Mouse (Mus musculus) liver, postnatal 0 days (tissue): ENCODE results near the gene Tmc3. TPM values are rescaled to one million over a fixed set of nuclear protein-coding genes. Genes with fewer than 3 reads are reported as not detected.

ENCODE experiments used
- ATAC-seq: fragments of 200-750 bp; cut with Nextera tagmentation; 2 replicates; pipeline ENCODE4 v1.8.0; 2017; ENCODE audit warnings: mild to moderate bottlenecking, moderate library complexity
- DNase-seq: peaks from one replicate; pipeline ENCODE4 v3.0.0-alpha.2; 2016
- H3K27ac ChIP-seq: fragments of 300-500 bp; sonication (generic); 2 replicates; pipeline ENCODE4 v1.5.1; 2014; ENCODE audit warnings: antibody characterized with exemption, moderate library complexity, mild to moderate bottlenecking, low read depth
- H3K27me3 ChIP-seq: fragments of 300-500 bp; sonication (generic); 2 replicates; pipeline ENCODE4 v1.6.1; 2014; ENCODE audit warnings: low read length, control low read depth, mixed read lengths; ENCODE audit not compliant: insufficient read depth
- H3K36me3 ChIP-seq: fragments of 300-500 bp; sonication (generic); replicated peaks from 2 replicates; pipeline ENCODE4 v1.6.1; 2014; ENCODE audit warnings: mild to moderate bottlenecking, control low read depth, low read length, moderate library complexity, mixed read lengths; ENCODE audit not compliant: insufficient read depth
- H3K4me1 ChIP-seq: fragments of 300-500 bp; sonication (generic); 2 replicates; pipeline ENCODE4 v1.6.1; 2014; ENCODE audit warnings: antibody characterized with exemption, mild to moderate bottlenecking, control low read depth; ENCODE audit not compliant: insufficient read depth
- H3K4me2 ChIP-seq: fragments of 300-500 bp; sonication (generic); 2 replicates; pipeline ENCODE4 v1.6.1; 2014; ENCODE audit warnings: low read depth, mild to moderate bottlenecking, low read length, moderate library complexity, mixed read lengths
- H3K4me3 ChIP-seq: fragments of 300-500 bp; sonication (generic); 2 replicates; pipeline ENCODE4 v1.5.1; 2014; ENCODE audit warnings: low read depth, low read length
- H3K9ac ChIP-seq: fragments of 300-500 bp; sonication (generic); replicated peaks from 2 replicates; pipeline ENCODE4 v1.6.1; 2014; ENCODE audit warnings: mild to moderate bottlenecking, moderate library complexity
- H3K9me3 ChIP-seq: fragments of 300-500 bp; sonication (generic); 2 replicates; pipeline ENCODE4 v1.6.1; 2016; ENCODE audit warnings: mild to moderate bottlenecking, control low read depth, low read length, mixed read lengths
- CTCF ChIP-seq: sonication (generic); IDR thresholded peaks from 2 replicates; pipeline ENCODE4 v1.5.1; 2016; ENCODE audit warnings: antibody characterized with exemption, low read depth
- EP300 ChIP-seq: IDR thresholded peaks from 2 replicates; pipeline ENCODE4 v1.6.1; 2016; ENCODE audit warnings: antibody characterized with exemption, low read depth, mild to moderate bottlenecking
- WGBS: fragments of 180-500 bp; shearing (Covaris S2); extraction: QIAGEN DNeasy Blood & Tissue Kit; methylation state at CpG from one replicate; pipeline ENCODE4 v1.1.7; 2014; ENCODE audit not compliant: insufficient replicate concordance; 5-methylcytosine and 5-hydroxymethylcytosine counted together
- polyA plus RNA-seq: library from polyadenylated mRNA; unstranded; fragments of >200 nt; fragmentation: Nextera tagmentation; extraction: Ambion mirVana; gene quantifications from 2 replicates; pipeline ENCODE4 v1.2.1, GENCODE M21; 2015

Gene Tmc3
- polyA plus RNA-seq, 1 experiment from 2014 or later: 0.21 TPM

DNA sequence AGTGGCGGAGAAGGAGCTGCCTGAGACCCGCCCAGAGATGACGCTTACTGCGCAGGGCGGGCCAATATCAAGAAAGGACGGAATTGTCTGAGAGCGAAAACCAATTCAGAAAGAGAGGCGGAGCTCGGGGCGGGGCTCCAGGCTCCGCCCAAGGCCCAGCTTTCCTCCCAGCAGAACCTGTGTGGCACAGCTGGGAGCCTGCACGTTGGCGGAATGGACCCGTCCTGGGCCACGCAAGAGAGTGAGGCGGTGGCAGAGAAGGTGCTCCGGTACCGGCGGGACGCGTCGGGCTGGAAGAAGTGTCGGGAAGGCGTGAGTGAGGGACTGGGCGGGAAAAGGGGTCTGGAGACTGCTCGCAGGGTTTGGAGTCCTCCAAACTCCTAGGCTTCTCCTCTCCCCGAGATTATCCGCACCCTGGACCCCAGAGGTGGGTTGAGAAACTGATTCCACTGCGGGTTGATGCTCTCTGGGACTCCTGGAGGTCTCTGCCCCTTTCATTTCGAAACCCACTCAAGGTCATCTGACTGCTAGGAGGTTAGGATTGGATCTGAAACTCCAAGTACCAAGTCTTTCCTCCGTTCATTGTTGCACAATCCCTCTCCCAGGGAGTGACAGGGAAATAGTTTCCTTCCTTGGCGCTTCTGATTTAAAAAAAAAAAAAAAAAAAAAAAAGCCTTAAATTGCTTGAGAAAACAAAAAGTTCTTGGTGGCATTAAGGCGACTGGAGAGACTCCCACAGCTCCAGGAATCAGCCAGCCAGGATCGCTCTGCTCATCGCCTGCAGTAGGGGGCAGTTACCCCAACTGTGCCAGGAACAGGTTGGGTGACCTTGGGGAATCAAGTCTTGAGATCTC is 47.3 kb downstream of the Tmc3 start, which contains the start of gene Stard5:
Gene Stard5, plus strand, starts transcription at position 132 of the 854 bp plus-strand sequence.
- 2% methylated on average over 35 of the region's 35 CpGs for WGBS

DNA sequence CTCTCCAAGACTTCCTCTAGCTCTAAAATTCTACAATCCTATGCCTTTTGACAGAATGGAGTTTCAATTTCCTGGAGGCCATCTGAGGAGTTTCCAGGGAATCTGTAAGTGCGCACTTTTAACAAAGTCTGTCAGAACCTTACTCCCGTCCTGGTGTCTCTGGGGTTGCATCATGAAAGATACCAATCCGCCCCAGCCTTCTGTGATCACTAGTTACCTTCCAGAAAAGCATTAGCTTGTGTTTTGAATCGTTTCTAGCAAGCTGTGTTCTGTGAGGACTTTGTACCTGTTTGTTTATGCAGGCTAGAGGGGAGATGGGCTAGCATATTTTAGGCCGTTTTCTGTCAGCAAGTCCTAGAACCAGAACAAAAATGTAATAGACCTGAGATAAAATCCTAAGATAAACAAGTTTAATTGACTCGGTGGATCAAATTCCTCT is 48.0 kb downstream of the Tmc3 start:
- Histone ChIP-seq H3K4me2 (peak overlapping the region; percentile 77), H3K9me3 (no peaks in the 10 kb centered on the region), H3K9ac (peak overlapping the region; percentile 74), H3K4me1 (peaks cover 20% of the 10 kb centered on the region), H3K4me3 (peak overlapping the region; percentile 67), H3K27ac (peak overlapping the region; percentile 85), H3K27me3 (no peaks in the 10 kb centered on the region), H3K36me3 (peaks cover 20% of the 10 kb centered on the region; the same call in 1 of the 2 replicates)
- DNase-seq (no peak), ATAC-seq (no peak; the same call in 1 of the 2 replicates)
- TF ChIP-seq EP300 (no peak), CTCF (no peak)
- whole genome bisulfite sequencing: 41% methylated on average over 6 of the region's 6 CpGs

More for the DNA sequence above, 47.3 kb downstream of the Tmc3 start, which contains the start of gene Stard5:
- peak within 1 kb of the TSS; percentile 74 for H3K9ac ChIP-seq
- H3K36me3 ChIP-seq: peaks cover 16% of the 10 kb centered on the region; the same call in 1 of the 2 replicates
- peak within 1 kb of the TSS; percentile 77 for H3K4me2 ChIP-seq
- peak within 1 kb of the TSS; percentile 67 for H3K4me3 ChIP-seq
- ATAC-seq: peak; percentile 93
- no peaks in the 10 kb centered on the region for H3K9me3 ChIP-seq
- DNase-seq: peak; percentile 94
- peak within 1 kb of the TSS; percentile 85 for H3K27ac ChIP-seq
- TF ChIP-seq CTCF: peak; percentile 17; the same call in 1 of the 2 replicates
- peak; percentile 5; the same call in 1 of the 2 replicates for TF ChIP-seq EP300
- peaks cover 20% of the 10 kb centered on the region for H3K4me1 ChIP-seq
- no peaks in the 10 kb centered on the region for H3K27me3 ChIP-seq

DNA sequence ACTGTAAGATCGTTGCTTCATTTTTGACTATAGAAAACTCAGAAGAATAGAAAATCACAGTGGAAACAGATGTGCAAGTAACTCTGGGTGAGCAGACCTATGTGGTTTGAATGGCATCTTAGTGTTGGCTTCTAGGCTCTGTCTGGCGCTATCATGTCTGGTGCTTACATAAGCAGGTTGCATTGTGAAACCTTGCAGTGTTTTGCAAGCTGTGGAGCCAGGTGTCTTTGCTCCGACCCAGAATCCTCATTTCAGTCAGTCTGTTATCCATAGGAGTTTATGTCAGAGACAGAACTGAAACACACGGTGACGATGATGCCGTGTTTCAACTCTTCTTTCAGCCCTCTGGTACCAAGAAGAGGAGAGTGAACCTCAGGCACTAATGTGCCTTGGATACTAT is 49.1 kb downstream of the Tmc3 start:
- peak overlapping the region; percentile 67; the same call in 1 of the 2 replicates for H3K4me3 ChIP-seq
- ATAC-seq (peak; percentile 18), DNase-seq (peak; percentile 63)
- H3K9ac ChIP-seq: no peak overlapping the region; the same call in 1 of the 2 replicates
- TF ChIP-seq CTCF (no peak), EP300 (no peak)
- peaks cover 20% of the 10 kb centered on the region for H3K36me3 ChIP-seq
- peak overlapping the region; percentile 85 for H3K27ac ChIP-seq
- H3K27me3 ChIP-seq: no peaks in the 10 kb centered on the region
- H3K9me3 ChIP-seq: no peaks in the 10 kb centered on the region
- H3K4me2 ChIP-seq: peak overlapping the region; percentile 77
- peaks cover 21% of the 10 kb centered on the region for H3K4me1 ChIP-seq
- WGBS: 61% methylated on average over 6 of the region's 6 CpGs

DNA sequence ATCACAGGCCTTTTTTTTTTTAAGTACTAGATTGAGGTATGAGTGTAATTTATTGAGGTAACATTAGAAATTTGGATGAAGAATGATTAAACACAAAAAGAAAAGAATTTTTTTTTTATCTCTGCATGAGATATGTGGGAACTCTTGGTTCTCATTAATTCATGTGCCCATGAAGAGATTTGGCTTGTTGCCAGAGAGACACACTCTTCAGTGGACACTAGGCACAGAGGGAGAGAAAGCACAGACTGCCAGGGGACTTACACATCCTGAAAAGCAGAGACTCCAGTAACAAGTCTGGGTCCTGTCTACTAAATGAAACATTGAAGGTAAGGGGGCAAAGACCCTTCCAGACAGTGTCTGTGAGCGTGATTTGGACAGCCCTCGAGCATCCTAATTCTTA is 51.0 kb downstream of the Tmc3 start:
- Histone ChIP-seq H3K9me3 (no peaks in the 10 kb centered on the region), H3K36me3 (peaks cover 32% of the 10 kb centered on the region), H3K27ac (no peak overlapping the region), H3K9ac (no peak overlapping the region), H3K27me3 (no peaks in the 10 kb centered on the region), H3K4me3 (no peak overlapping the region), H3K4me1 (peaks cover 23% of the 10 kb centered on the region), H3K4me2 (no peak overlapping the region)
- ATAC-seq (no peak), DNase-seq (no peak)
- 92% methylated on average over 2 of the region's 2 CpGs for WGBS
- TF ChIP-seq CTCF (no peak), EP300 (no peak)

DNA sequence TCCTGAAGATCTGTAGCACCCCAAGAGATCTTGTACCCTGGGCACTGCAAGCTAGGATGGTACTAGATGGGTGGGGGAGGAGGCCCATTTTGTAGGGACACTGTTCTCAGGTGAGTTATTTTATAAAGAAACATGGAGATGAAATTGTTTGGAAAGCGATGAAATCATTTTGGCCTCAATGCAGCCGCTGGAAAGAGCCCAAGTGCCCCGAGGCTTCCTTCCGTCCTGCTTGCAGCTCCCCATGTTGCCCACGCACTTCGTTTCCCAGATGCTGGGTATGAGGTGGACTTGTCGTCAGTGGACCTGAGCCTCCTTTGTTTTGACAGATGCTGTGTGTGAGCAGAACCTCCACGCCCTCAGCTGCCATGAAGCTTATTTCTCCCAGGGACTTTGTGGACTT is 51.7 kb downstream of the Tmc3 start:
- WGBS: 90% methylated on average over 8 of the region's 8 CpGs
- peaks cover 37% of the 10 kb centered on the region for H3K36me3 ChIP-seq
- no peak overlapping the region for H3K9ac ChIP-seq
- no peak overlapping the region for H3K4me3 ChIP-seq
- H3K9me3 ChIP-seq: no peaks in the 10 kb centered on the region
- H3K27me3 ChIP-seq: no peaks in the 10 kb centered on the region
- DNase-seq (no peak), ATAC-seq (no peak)
- TF ChIP-seq EP300: no peak
- TF ChIP-seq CTCF: no peak
- peak overlapping the region; percentile 77 for H3K27ac ChIP-seq
- H3K4me2 ChIP-seq: no peak overlapping the region
- peaks cover 17% of the 10 kb centered on the region for H3K4me1 ChIP-seq

DNA sequence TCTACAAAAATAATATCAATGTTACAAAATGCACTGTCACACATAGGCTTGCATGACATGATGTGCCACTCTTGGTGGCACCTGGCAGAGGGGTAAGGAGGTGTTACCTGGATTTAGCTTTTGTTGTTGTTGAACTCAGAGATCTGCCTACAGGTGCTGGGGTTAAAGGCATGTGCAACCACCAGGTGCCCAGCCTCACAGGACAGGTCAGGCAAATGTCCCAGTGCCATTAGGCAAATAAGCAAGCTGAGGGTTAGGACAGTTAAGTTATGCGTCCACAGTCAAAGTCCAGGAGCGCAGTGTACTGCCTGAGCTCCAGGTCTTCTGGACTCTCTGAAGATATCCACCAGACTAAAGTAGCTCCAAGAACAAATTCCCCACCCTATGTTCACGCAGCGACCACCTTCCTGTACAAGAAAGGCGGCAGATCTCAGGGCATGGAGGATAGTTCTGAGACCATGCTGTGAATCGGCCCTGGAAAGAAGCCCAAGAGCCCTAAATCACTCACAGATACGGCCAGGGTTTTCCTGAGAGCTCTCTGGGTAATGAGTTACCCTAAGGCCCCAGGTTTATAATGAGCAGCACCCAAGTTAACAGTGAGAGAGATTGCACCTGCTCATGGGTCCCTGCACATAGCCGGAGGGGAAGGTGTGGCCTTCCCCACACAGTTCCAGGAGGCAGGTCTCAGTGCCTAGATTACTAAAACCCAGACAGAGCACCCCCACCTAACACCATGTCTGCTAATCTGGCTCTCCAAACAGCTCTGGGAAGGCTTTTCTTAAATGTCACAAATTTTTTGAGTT is 53.3 kb downstream of the Tmc3 start:
- TF ChIP-seq CTCF (no peak), EP300 (no peak)
- DNase-seq: no peak
- Histone ChIP-seq H3K9ac (no peak overlapping the region), H3K36me3 (peaks cover 52% of the 10 kb centered on the region), H3K27me3 (no peaks in the 10 kb centered on the region), H3K4me1 (peaks cover 17% of the 10 kb centered on the region), H3K27ac (peak overlapping the region; percentile 77), H3K4me3 (no peak overlapping the region), H3K4me2 (no peak overlapping the region), H3K9me3 (no peaks in the 10 kb centered on the region)
- WGBS: 73% methylated on average over 8 of the region's 8 CpGs
- ATAC-seq: peak; percentile 88
